Mouse (Mus musculus) layer of hippocampus, adult 18-20 months (tissue): ENCODE measurements at regions not wholly inside any gene's neighbourhood (a gene's known extent, or its start where the extent isn't known, plus 50 kb on each side); places are given as distances from the start of the nearest gene placed in this dataset.
A peak's percentile ranks its signal among the peaks of the same experiment; 100 is the strongest.

Experiments used
- DNase-seq, 2 experiments: peaks; one replicate each; pipeline ENCODE4 v3.0.0; 2022; ENCODE audit warnings: low spot score in 2 of 2

DNA sequence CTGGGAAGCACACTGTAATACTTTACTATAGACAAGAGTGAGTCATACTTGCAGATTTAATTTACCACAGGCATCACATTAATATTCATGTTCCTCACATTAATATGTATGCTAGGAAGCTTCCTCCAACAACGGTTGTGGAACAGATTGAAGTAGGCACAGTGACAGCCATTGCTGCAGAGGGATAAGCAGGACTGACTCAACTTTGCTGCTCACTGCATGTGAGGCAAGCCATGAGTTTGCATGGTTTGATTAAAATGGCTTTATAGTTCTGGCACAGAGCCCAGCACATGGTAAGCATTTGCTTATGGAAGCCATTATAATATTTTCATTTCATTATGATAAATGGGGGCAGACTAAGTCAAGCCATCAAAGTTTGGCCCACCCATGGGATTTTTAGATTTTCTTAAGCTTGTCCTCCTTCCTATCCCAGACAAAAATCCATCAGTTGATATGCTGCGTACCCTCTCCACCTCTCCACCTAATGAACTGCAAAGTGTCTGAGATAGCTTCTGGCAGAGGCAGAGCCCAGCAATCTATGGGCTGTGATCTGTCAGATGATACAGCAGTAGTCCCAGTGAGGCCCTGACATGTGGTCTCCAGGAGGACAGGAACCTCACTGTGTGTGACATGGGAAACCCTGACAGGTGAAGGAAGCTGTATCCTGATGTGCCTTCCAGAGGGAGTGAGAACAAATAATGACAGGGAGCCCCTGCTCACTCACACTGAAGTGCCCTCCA, 109.6 kb upstream of the Arrdc4 start:
- DNase-seq = peak; percentile 40 to 65

DNA sequence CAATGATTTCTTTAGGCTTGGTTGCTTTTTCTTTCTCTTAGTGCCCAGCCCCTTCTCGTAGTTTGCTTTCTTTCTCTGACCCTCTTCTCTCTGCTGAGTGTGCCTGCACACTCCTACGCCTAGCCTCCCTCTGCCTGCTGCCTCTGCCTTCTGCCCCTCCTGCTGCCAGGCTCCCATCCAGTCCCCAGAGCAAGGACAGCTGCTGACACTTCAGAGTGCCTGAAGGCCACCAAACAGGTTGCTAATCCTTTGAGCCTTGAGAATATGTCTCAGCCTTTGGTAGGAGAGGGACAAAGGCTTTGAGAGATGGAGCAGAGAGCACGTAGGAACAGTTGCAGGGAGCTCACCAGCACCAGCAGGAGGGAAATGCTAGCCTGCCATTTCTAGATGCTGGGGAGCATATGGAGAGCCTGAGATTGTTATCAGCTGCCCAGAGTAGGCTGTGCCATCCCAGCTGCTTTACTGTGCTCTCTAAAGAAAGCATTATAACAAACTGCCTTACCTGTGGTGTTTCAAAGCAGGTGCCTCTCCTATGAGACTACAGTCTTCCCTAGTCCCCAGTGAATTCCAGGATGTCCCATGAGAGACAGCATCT, 103.0 kb upstream of the Arrdc4 start:
- DNase-seq = peak; percentile 77 to 89

DNA sequence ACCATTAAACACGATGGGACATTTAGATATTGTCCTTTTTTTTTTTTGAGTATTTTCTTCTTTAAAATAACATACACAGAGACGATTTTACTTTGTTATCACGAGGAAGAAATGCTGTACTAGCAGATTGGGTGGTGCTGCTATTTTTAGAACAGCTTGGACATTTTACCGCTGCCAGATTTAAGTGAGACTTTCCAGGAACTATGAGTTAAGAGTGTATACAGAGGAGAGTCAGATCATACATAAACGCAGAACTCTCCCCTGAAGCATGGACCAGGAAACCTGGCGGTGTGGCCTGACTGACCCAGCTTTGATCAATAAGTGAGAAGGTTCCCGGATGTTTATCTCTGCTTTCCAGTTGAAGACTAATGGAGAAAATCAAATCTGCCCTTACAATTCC, 95.6 kb upstream of the Arrdc4 start:
- DNase-seq = no peak

DNA sequence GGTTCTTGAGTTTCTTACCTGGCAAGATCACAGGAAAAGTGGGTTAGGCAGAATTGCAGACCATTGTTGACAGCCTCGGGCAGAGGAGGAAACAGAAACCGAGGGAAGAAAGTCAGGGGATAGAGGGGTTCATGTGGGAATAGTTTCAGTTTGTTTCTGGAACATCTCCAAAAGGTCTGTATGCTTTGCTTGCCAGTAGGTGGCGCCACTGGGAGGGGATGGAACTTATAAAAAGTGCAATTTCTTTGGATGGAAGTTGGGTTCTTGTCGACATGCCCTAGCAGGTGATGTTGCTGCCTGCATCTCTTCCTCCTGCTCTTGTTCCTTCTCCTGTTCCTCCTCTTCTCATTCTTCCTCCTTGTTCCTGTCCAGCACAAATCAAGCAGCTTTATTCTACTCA, 94.3 kb upstream of the Arrdc4 start:
- no peak for DNase-seq

DNA sequence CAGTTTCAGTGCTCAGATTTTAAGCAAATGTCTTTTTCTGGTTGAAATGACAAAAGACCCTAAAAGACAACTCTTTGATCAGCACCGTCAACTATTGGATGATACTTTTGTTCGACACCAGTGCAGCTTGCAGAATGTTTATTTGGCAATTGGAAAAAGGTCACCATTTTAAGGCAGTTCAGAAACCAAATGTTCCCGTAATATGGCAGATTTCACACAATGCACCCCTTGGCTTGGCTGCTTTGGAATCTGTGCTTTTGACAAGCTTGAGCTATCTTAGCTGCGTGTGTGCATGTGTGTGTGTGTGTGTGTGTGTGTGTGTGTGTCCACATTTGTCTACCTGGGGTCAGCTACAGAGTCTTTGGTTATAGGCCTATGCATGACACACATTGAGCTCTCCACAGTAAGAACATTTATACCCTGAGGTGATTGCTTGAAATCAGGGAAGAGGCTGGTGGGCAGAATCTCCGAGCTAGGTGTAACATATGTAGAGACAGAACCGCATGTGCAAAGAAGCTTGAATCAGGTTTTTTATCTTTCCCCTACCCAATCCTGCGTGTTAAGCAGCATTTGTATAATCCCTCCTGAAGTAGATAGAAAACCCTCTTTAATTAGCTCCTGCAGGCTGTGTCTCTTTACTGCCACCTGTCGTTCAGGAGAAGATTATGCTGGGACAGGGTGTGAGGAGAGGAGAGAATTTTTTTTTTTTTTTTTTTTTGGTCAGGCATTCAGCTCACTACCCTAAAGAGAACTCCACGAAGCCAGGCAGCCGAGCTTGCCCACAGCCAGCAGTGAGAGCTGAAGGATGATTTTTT, 85.1 kb upstream of the Arrdc4 start:
- peak; percentile 35 to 79 for DNase-seq

DNA sequence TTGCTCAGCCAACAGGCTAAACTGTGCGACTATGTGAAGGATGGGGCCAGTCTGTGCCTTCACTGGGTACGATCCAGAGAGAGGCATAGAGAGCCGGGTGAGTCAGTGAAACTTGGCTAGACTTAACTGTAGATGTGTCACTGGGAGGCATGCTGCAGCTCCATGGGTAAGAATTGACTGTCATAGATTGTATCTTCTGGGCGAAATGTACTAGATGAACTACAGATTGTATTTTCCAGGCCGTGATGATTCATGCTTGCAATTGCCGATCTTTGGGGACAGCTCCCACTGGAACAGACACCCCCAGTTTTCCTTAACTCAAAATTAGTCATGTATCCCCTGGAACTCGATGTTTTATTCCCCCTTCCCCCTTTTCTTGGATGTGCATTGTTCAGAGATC, 84.5 kb upstream of the Arrdc4 start:
- DNase-seq = peak; percentile 65 to 85

DNA sequence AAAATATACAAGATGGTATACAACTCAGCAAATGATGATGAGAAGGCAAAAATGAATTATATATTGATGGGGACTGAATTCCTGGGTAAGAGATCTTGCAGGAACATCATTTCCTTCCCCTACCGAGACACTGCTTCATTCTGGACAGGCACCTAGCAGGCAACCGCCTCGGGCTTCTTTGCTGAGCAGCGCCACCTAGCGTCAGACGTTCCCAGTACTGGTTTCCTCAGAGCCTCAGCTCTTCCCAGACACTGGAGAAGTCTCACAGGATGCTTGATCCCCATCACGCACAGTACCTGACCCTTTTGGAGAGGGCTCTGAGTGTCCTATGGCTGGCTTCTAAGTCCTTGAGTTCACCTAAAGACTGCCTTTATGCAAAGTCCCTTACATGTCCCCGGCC, 80.8 kb upstream of the Arrdc4 start:
- DNase-seq = peak; percentile 73 to 92

DNA sequence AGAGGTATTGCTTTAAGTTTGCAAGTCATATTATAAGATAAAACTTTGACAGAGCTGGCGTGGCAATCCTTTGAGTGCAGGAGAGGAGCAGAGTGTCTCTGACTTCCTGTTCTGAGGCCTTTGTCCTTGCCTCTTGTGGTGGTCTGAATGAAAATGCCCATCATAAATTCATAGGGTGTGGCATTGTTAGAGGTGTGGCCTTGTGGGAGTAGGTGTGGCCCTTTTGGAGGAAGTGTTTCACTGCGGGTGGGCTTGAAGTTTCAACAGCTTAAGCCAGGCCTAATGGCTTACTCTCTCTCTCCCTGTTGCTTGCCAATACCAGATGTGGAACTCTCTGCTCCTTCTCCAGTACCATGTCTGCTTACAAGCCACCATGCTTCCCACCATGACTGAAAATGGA, 75.4 kb upstream of the Arrdc4 start:
- no peak for DNase-seq

DNA sequence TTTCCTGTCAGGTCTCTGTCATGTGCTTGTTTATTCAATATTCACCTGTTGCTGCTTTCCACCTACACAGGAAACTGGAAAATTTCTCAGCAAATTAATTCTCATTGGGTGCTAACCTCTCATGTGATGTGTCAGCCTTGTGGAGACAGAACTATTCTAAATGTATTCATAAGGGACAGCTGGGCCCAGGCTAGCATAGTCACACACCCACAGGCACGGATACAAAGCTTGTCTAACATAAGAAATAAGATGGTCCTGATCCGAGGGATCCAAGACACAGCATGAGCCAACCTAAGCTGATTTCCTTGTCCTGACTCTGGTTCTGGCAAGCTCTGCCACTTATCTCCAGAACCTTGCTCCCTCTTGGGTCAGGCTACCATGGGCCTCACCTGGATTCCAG, 74.6 kb upstream of the Arrdc4 start:
- peak in 1 of 2 experiments; percentile 24 for DNase-seq

DNA sequence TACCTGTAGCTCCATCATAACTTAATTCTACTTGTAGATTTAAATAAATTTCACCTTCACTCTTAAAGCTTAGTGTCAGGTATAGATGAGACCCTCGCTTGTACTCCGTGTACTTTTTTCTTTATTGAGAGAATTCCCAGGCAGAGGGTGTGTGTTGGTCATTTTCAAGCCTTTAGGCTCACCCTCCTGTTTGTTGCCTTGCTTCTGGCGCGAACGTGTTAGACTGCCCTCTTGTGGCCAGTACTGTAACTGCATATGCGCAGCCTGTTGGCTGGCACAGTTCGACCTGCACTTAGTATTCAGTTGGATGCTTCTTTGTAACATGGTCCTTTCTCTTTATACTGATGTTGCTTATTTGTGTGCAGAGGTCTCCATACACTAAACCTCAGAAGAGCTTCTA, 74.1 kb upstream of the Arrdc4 start:
- DNase-seq = peak; percentile 35 to 66

DNA sequence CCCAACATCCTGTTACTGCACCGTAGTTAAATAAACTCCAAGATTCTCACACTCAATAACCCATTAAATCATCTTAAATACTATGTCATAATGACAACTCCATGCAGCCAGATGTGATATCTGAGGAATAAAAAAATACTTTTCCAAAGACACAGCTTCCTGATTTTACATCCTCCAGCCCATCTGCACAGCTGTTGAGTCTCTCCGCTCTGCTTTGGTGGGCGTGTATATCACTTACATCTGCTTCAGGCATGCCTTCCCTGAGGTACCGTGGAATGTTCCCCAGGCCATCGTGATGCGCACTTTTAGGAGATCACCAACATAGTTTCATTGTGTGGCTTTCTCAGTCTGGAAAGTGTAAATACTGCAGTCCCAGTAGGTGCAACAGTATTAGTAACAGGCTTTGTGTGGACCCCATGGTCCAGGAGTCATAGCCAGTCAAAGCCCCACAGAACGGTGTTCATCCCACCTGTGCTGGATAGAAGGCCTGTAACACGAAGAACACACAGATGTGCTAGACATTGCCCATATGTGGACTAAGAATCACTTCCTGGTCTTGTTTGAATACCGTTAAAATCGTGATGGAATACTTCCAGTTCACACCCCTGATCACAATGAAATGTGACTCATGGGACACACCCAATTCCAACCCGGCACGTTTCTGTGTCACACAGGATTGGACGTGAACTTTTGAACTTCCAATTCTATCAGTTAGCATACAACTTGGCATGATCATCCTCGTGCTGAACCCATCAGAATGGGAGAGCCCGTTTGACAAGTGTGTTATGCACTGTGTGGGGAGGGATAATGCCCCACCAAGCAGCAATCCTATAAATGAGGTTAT, 66.0 kb upstream of the Arrdc4 start:
- DNase-seq = no peak

DNA sequence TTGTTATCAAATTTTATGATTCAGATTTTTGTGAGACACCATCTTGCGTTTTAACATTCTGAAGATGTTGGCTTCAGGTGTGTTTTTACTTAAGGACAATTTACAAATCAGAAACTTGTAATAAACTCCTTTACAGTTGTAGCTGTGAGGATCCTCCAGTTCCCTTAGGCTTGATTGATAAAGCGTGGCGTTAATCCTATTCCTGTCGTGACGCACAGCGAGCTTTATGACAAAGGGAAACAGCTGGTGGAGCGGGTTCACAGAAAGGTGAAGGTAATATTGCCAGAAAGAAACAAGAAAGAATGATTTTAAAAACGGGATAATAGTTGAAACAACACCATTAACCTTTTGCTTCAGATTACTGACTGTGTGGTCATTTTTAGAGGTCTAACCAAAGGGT, 60.7 kb upstream of the Arrdc4 start:
- no peak for DNase-seq
